Mouse (Mus musculus): ENCODE results near the gene St8sia1. TPM values are rescaled to one million over a fixed set of nuclear protein-coding genes. Genes with fewer than 3 reads are reported as not detected.

Gene St8sia1
- polyA plus RNA-seq, 1 experiment = not detected

DNA sequence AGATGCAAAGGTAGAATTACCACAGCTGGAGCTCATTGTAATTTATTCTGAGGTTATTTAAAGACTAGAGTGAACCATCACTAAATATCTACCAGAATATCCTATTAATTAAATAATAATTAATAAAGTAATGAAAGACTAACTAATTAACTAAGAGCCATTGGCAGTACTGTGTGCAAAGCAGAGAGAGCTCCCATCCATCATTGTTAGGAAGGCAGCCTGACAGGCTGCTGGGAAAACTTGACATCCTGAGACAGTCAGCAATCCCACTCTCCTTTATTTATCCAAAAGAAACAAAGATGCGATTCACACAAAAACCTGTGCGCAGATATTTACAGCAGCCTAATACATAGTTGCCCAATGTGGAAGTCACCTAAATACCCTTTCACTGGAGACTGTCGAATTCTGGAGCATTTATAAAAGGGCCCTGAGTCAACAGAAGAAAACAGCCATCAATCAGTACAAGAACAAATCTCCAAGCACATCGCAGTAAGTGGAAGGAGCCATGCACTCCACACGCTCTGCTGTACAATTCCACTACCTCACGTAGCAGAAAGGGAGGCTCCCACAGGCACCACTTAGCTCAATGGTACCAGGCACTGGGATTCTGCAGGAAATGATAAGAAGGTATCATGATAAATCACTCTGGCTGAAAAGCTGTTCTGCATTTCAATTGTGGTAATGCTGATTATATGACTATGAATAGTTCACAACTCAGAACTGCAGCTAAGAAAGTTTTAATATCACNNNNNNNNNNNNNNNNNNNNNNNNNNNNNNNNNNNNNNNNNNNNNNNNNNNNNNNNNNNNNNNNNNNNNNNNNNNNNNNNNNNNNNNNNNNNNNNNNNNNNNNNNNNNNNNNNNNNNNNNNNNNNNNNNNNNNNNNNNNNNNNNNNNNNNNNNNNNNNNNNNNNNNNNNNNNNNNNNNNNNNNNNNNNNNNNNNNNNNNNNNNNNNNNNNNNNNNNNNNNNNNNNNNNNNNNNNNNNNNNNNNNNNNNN lies 15.7 kb upstream of the St8sia1 start:
- no peak overlapping the region for H3K27ac ChIP-seq (ENCODE audit: insufficient read depth, low read depth, low read length)
- no peak overlapping the region for H3K4me3 ChIP-seq (ENCODE audit: insufficient read depth, low read depth, low read length)
- 56% methylated on average over 6 of the region's 6 CpGs for WGBS
- H3K4me1 ChIP-seq (ENCODE audit: control insufficient read depth, insufficient read depth, low read length) = no peaks in the 10 kb centered on the region
- TF ChIP-seq POLR2A (IDR thresholded peaks at IDR 0.05; ENCODE audit: insufficient read depth, low read depth, low read length) (no peak), CTCF (IDR thresholded peaks at IDR 0.05; ENCODE audit: insufficient read depth, low read depth, low read length) (no peak)

DNA sequence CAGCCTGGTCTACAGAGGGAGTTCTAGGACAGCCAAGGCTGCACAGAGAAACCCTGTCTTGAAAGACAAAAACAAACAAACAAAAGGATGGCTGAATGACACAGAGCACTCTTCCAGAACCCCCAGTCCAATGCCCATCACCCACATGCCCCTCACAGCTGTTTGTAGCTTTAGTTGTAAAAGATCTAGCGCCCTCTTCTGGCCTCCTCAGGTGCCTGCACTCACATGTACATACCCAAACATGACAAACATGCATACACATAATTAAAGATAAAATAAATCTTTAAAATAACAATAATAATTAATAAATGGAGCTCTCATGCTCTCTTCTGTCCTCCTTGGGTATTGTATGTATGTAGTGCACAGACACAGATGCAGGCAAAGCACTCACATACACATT lies 13.0 kb upstream of the St8sia1 start:
- 69% methylated on average over 1 of the region's 1 CpGs for WGBS
- Histone ChIP-seq H3K4me1 (ENCODE audit: control insufficient read depth, insufficient read depth, low read length) (no peaks in the 10 kb centered on the region), H3K27ac (ENCODE audit: insufficient read depth, low read depth, low read length) (no peak overlapping the region), H3K4me3 (ENCODE audit: insufficient read depth, low read depth, low read length) (no peak overlapping the region)
- TF ChIP-seq POLR2A (IDR thresholded peaks at IDR 0.05; ENCODE audit: insufficient read depth, low read depth, low read length) (no peak), CTCF (IDR thresholded peaks at IDR 0.05; ENCODE audit: insufficient read depth, low read depth, low read length) (no peak)

DNA sequence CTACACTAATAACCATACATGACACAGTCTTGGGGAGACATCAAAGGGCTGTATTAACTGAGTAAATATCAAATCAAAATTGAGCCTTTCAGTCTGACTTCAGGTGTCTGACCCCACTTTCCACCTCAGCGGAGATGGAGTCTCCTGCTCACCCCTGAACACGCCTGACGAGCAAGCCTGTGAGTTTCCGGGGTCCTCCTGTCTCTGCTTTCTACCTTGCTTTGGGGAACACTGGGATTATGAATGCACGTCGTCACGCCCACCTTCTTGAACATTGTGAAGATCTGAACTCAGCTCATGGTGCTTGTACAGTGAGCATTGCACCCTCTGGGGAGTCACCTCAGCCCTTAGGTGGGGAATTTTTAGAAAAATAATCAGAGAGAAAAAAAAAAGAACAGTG lies 9.0 kb upstream of the St8sia1 start:
- H3K4me3 ChIP-seq (ENCODE audit: insufficient read depth, low read depth, low read length) = no peak overlapping the region
- TF ChIP-seq POLR2A (IDR thresholded peaks at IDR 0.05; ENCODE audit: insufficient read depth, low read depth, low read length) (no peak), CTCF (IDR thresholded peaks at IDR 0.05; ENCODE audit: insufficient read depth, low read depth, low read length) (no peak)
- WGBS = 95% methylated on average over 7 of the region's 7 CpGs
- H3K4me1 ChIP-seq (ENCODE audit: control insufficient read depth, insufficient read depth, low read length) = no peaks in the 10 kb centered on the region
- H3K27ac ChIP-seq (ENCODE audit: insufficient read depth, low read depth, low read length) = no peak overlapping the region

DNA sequence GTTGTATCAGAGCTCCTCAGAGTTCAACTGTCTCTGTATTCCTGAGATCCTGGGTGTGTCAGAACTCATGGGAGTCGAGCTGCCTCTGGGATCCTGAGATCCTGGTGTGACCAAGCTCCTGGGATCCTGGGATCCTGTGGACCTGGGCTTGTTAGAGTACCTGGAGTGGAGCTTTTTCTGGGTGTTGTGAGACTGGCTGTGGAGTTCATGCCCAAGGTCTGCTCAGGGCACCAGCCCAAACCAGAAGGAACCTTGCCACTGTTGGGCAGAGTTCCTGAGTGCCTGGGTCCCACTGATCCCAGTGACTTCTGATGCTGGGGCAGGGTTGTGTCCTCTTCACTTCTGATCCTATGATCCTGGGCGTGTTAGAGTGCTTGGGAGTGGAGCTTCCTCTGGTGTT lies 8.0 kb upstream of the St8sia1 start:
- no peak overlapping the region for H3K27ac ChIP-seq (ENCODE audit: insufficient read depth, low read depth, low read length)
- H3K4me3 ChIP-seq (ENCODE audit: insufficient read depth, low read depth, low read length) = no peak overlapping the region
- TF ChIP-seq POLR2A (IDR thresholded peaks at IDR 0.05; ENCODE audit: insufficient read depth, low read depth, low read length) (no peak), CTCF (IDR thresholded peaks at IDR 0.05; ENCODE audit: insufficient read depth, low read depth, low read length) (no peak)
- H3K4me1 ChIP-seq (ENCODE audit: control insufficient read depth, insufficient read depth, low read length) = no peaks in the 10 kb centered on the region
- 63% methylated on average over 2 of the region's 2 CpGs for WGBS

DNA sequence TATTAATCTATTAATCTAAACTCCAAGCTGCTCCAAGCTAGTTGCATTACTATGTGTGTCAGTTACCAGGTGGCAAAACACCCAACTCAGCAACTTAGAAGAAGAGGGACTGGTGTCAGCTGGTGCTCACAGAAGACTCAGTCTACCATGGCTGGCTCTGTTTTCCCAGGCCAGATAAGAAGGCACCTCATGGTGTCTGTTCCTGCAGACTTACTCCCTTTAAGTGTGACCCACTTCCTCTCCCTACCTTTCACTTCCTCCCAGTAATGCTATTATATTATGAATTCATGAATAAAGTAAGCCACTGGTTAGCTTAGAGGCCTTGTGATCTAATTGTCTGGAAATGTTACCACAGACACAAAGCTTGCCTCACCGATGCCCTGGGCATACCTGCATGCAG lies 3.2 kb upstream of the St8sia1 start:
- no peak overlapping the region for H3K27ac ChIP-seq (ENCODE audit: insufficient read depth, low read depth, low read length)
- TF ChIP-seq CTCF (IDR thresholded peaks at IDR 0.05; ENCODE audit: insufficient read depth, low read depth, low read length) (no peak), POLR2A (IDR thresholded peaks at IDR 0.05; ENCODE audit: insufficient read depth, low read depth, low read length) (no peak)
- peaks cover 9% of the 10 kb centered on the region for H3K4me1 ChIP-seq (ENCODE audit: control insufficient read depth, insufficient read depth, low read length)
- H3K4me3 ChIP-seq (ENCODE audit: insufficient read depth, low read depth, low read length) = no peak overlapping the region
- 84% methylated on average over 1 of the region's 1 CpGs for WGBS

DNA sequence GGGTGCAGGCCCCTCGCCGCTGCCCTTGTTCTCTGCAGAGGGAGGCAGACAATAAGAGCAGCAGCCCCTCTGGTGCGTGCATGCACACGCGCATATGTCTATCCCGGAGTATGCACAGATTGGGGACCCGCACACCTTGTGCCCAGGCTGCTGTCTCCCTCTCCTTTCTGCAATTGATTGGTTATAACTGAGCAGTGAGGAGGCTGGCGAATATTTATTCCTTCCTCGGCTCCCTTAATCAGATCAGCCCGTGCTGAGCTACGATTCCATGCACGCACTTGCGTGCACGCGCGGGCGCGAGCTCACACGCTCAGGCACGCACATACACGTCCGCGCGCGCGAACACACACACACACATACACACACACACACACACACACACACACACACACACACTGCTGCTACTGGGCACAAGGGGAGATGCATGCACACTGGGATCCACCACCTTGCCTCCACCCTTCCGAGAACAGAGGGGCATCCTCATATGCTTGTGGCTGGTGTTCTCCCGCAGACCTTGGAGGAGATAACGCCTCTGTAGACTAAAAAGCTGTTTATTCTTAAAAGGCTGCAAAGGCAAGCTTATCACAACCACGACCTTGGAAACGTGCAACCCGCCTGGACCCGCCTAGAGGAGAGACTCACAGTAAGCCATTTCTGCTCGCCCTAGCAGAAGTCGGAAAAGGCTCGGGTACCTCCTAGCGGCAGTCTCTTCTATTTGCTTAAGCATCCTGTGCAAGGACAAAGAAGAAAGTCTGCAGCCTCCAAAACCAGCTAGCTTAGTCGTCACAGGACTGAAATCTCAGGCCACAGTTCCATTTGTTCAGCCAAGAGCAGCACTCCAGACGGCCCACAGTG lies 506 bp upstream of the St8sia1 start:
- Histone ChIP-seq H3K4me3 (ENCODE audit: insufficient read depth, low read depth, low read length) (peak overlapping the region; percentile 78), H3K27ac (ENCODE audit: insufficient read depth, low read depth, low read length) (peak overlapping the region; percentile 95), H3K4me1 (ENCODE audit: control insufficient read depth, insufficient read depth, low read length) (peaks cover 11% of the 10 kb centered on the region)
- WGBS = under 1% methylated on average over 39 of the region's 39 CpGs
- TF ChIP-seq CTCF (IDR thresholded peaks at IDR 0.05; ENCODE audit: insufficient read depth, low read depth, low read length) (0 out of 2 replicates have a peak, but pooled peaks have one; percentile 48), POLR2A (IDR thresholded peaks at IDR 0.05; ENCODE audit: insufficient read depth, low read depth, low read length) (peak; percentile 68; the same call in 1 of the 2 replicates)

DNA sequence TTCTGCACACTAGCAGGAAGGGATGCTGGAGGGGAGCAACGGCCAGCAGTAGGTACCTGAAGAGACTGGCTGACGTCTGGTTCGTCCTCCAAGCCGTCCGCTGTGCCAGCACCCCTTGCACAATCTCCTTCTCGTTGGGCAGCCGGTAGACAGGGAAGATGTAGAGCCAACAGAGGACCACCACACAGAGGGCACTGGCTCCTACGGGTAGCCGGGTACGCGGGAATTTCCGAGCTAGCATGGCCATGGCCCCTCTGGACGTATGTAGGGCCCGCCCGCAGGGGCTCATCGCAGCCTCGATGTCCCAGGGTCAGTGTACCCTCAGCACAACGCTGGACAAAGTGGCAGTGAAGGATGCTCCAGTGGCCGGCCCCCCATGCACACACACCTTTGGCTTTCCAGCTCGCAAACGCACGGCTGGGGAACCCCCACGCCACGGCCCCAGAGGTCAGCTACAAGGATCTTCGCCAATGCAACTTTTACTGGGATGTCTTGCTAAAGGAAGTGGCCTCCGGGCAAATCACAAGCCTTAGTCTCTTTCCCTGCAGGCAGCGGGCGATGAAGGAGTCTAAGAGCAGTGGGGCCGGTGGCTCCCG lies 674 bp downstream of the St8sia1 start:
- Histone ChIP-seq H3K27ac (ENCODE audit: insufficient read depth, low read depth, low read length) (no peak overlapping the region), H3K4me3 (ENCODE audit: insufficient read depth, low read depth, low read length) (peak overlapping the region; percentile 78), H3K4me1 (ENCODE audit: control insufficient read depth, insufficient read depth, low read length) (peaks cover 11% of the 10 kb centered on the region)
- WGBS = 10% methylated on average over 30 of the region's 30 CpGs
- TF ChIP-seq POLR2A (IDR thresholded peaks at IDR 0.05; ENCODE audit: insufficient read depth, low read depth, low read length) (no peak), CTCF (IDR thresholded peaks at IDR 0.05; ENCODE audit: insufficient read depth, low read depth, low read length) (no peak)

DNA sequence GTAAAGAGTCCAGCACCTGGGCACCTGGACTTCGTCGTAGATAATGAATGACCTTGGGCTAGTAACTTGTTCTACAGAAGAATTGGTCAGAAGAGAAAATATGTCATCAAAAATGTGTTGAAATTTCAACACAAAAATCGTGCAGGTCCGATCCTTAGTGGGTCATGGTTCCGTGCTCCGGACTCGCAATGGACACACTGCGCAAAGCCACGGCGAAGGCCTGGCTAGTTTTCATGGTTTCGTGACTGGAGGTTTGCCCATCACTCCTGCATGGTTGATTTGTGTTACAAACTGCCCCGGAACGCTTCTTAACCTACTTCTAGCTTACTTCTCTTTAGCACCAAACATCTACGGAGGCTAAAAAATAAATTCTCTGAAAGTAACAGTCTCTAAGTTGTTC lies 1.4 kb downstream of the St8sia1 start:
- peaks cover 11% of the 10 kb centered on the region for H3K4me1 ChIP-seq (ENCODE audit: control insufficient read depth, insufficient read depth, low read length)
- WGBS = 73% methylated on average over 14 of the region's 14 CpGs
- H3K4me3 ChIP-seq (ENCODE audit: insufficient read depth, low read depth, low read length) = peak overlapping the region; percentile 16
- TF ChIP-seq CTCF (IDR thresholded peaks at IDR 0.05; ENCODE audit: insufficient read depth, low read depth, low read length) (no peak), POLR2A (IDR thresholded peaks at IDR 0.05; ENCODE audit: insufficient read depth, low read depth, low read length) (no peak)
- no peak overlapping the region for H3K27ac ChIP-seq (ENCODE audit: insufficient read depth, low read depth, low read length)

Measured in olfactory bulb, adult 2 months (tissue).